Mouse (Mus musculus) intestine, postnatal 0 days (tissue): ENCODE measurements around the gene Gm853. TPM values are rescaled to one million over a fixed set of nuclear protein-coding genes. Genes with fewer than 3 reads are reported as not detected.
A peak's percentile ranks its signal among the peaks of the same experiment; 100 is the strongest.

ENCODE experiments used
- ATAC-seq: fragments of 200-750 bp; cut with Nextera tagmentation; 2 replicates; pipeline ENCODE4 v1.8.0; 2017; ENCODE audit warnings: mild to moderate bottlenecking, moderate TSS enrichment, moderate library complexity
- H3K27ac ChIP-seq: fragments of 300-500 bp; sonication (generic); 2 replicates; pipeline ENCODE4 v1.5.1; 2014; ENCODE audit warnings: mild to moderate bottlenecking, low read depth, low read length, moderate library complexity
- H3K27me3 ChIP-seq: fragments of 300-500 bp; sonication (generic); replicated peaks from 2 replicates; pipeline ENCODE4 v1.6.1; 2014; ENCODE audit warnings: low read length, mixed read lengths; ENCODE audit not compliant: control insufficient read depth, insufficient read depth
- H3K36me3 ChIP-seq: fragments of 300-500 bp; sonication (generic); 2 replicates; pipeline ENCODE4 v1.6.1; 2014; ENCODE audit warnings: mild to moderate bottlenecking, moderate library complexity; ENCODE audit not compliant: control insufficient read depth, insufficient read depth
- H3K4me1 ChIP-seq: fragments of 300-500 bp; sonication (generic); replicated peaks from 2 replicates; pipeline ENCODE4 v1.6.1; 2014; ENCODE audit warnings: antibody characterized with exemption, low read length, mixed read lengths; ENCODE audit not compliant: control insufficient read depth, insufficient read depth
- H3K4me2 ChIP-seq: fragments of 300-500 bp; sonication (generic); replicated peaks from 2 replicates; pipeline ENCODE4 v1.6.1; 2014; ENCODE audit warnings: low read depth, mild to moderate bottlenecking, moderate library complexity
- H3K4me3 ChIP-seq: fragments of 300-500 bp; sonication (generic); 2 replicates; pipeline ENCODE4 v1.5.1; 2014; ENCODE audit warnings: low read depth, low read length
- H3K9ac ChIP-seq: fragments of 300-500 bp; sonication (generic); 2 replicates; pipeline ENCODE4 v1.6.1; 2014; ENCODE audit warnings: mild to moderate bottlenecking, low read depth, low read length
- H3K9me3 ChIP-seq: fragments of 300-500 bp; sonication (generic); 2 replicates; pipeline ENCODE4 v1.6.1; 2016; ENCODE audit warnings: mixed run types; ENCODE audit not compliant: control insufficient read depth
- CTCF ChIP-seq: sonication (generic); IDR thresholded peaks from 2 replicates; pipeline ENCODE4 v1.5.1; 2016; ENCODE audit warnings: low read depth, mild to moderate bottlenecking, control low read depth, antibody characterized with exemption, moderate library complexity
- WGBS: fragments of 180-500 bp; shearing (Covaris S2); extraction: QIAGEN DNeasy Blood & Tissue Kit; methylation state at CpG from one replicate; pipeline ENCODE4 v1.1.7; 2014; 5-methylcytosine and 5-hydroxymethylcytosine counted together
- polyA plus RNA-seq: library from polyadenylated mRNA; unstranded; fragments of >200 nt; fragmentation: Nextera tagmentation; extraction: Ambion mirVana; gene quantifications from 2 replicates; pipeline ENCODE4 v1.2.1, GENCODE M21; 2015

The Gm853 gene
- polyA plus RNA-seq, 1 experiment from 2014 or later, result not detected

DNA sequence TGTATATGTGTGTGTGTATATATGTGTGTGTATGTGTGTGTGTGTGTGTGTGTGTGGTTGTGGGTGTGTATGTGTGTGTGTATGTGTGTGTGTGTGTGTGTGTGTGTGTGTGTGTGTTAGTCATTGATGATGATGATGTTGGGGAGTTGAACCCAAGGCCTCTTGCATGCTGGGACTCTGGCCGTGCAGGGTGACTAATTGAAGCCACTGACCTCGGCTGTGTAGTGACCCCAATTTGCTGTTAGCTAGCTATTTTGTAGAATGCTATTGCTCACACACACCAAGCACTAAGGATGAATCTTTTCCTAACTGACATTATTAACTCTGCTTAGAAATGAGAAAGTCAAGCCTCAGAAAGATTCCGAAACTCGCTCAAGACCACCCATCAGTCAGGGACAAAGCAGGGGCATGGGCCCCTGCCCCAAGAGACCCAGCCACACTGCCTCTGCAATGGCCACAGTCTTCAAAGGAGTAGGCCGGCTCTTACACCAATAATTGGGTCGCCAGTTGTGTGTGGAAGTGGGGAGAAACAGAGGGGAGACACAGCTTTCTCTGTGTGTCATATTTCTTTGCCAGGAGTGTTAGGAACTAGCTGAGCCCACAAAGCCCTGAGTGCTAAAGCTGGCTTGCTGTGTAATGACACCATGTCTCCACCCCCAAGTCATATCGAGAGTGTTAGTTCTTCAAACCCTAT is 41.1 kb downstream of the Gm853 start:
- Histone ChIP-seq H3K4me3 (no peak overlapping the region), H3K9ac (no peak overlapping the region), H3K27ac (no peak overlapping the region), H3K4me1 (no peaks in the 10 kb centered on the region; the same call in 1 of the 2 replicates), H3K4me2 (no peak overlapping the region), H3K27me3 (no peaks in the 10 kb centered on the region), H3K9me3 (no peaks in the 10 kb centered on the region), H3K36me3 (no peaks in the 10 kb centered on the region)
- no peak for TF ChIP-seq CTCF
- no peak for ATAC-seq
- WGBS, result 81% methylated on average over 7 of the region's 7 CpGs

DNA sequence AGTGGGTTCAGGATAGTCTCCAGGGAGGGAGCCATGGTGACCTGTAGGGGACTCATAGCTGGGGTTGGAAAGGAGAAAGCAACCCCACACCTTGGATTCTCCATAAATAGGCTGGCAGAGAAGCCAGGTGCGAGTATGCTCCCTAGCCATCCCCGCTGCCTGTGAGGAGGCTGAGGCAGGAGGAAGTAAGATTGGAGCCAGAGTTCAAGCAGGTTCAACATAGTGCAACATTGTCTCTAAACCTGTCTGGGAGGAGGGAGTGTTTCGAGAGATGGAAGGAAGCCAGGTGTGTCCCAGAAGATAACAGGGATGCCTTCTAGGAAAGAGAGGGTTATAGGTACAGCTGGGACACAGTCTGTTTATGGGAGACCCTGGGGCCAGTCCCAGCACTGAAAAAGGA is 42.3 kb downstream of the Gm853 start:
- TF ChIP-seq CTCF, result no peak
- Histone ChIP-seq H3K4me2 (no peak overlapping the region), H3K9me3 (no peaks in the 10 kb centered on the region), H3K4me3 (no peak overlapping the region), H3K27me3 (no peaks in the 10 kb centered on the region), H3K36me3 (no peaks in the 10 kb centered on the region), H3K4me1 (peaks cover 7% of the 10 kb centered on the region), H3K9ac (no peak overlapping the region), H3K27ac (no peak overlapping the region)
- ATAC-seq, result peak; percentile 9; the same call in 1 of the 2 replicates
- WGBS, result 53% methylated on average over 3 of the region's 3 CpGs

DNA sequence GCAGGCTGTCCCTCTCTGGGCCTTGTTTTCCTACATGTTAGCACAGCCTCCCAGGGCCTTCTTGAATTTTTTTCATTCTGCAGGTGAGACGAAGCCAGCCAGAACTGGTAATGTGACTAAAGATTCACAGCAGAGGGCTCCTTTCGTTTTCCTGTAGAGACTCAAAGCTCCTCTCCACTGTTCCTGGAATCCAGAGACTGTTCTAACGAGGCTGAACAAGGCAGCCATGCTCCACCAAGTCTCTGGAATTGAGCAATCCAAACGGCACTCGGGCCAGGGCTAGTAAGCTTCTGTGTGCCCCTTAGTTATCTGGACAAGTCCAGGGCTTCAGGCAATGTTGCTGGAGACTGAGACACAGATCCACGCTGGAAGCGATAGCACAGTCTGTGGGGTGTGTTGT is 44.7 kb downstream of the Gm853 start:
- Histone ChIP-seq H3K9ac (no peak overlapping the region), H3K9me3 (no peaks in the 10 kb centered on the region), H3K27me3 (no peaks in the 10 kb centered on the region), H3K27ac (no peak overlapping the region), H3K36me3 (no peaks in the 10 kb centered on the region), H3K4me1 (peaks cover 7% of the 10 kb centered on the region), H3K4me3 (no peak overlapping the region), H3K4me2 (no peak overlapping the region)
- 54% methylated on average over 7 of the region's 7 CpGs for WGBS
- ATAC-seq, result no peak
- no peak for TF ChIP-seq CTCF

DNA sequence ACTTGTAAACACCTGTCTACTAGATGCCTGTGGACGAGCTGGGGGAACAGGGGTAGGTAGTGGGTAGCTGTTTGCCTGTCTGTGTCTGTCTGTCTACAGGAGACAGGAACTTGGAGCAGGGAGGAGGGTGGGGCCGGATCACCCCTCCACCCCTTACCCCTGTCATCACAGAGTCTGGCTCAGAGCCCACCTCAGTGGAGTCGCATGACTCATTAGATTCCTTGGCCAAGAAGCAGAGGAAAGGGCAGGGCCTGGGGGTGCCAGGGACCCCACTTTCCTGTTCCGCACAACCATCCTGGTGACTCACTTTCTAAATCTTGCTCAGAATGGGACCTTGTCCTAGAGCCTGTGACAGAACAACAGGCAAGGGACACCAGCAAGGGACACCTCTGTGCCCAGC is 45.1 kb downstream of the Gm853 start:
- Histone ChIP-seq H3K27me3 (no peaks in the 10 kb centered on the region), H3K9me3 (no peaks in the 10 kb centered on the region), H3K4me1 (peaks cover 9% of the 10 kb centered on the region), H3K36me3 (no peaks in the 10 kb centered on the region), H3K4me2 (no peak overlapping the region), H3K9ac (no peak overlapping the region), H3K27ac (no peak overlapping the region), H3K4me3 (no peak overlapping the region)
- ATAC-seq, result no peak
- no peak for TF ChIP-seq CTCF
- 54% methylated on average over 4 of the region's 4 CpGs for WGBS

GRCm38 (mm10) chr4:130176156-130176720 is 46.0 kb downstream of the Gm853 start:
- no peak overlapping the region for H3K4me3 ChIP-seq
- no peak for TF ChIP-seq CTCF
- H3K4me2 ChIP-seq, result no peak overlapping the region
- H3K4me1 ChIP-seq, result peaks cover 9% of the 10 kb centered on the region
- 62% methylated on average over 5 of the region's 5 CpGs for WGBS
- no peaks in the 10 kb centered on the region for H3K9me3 ChIP-seq
- H3K27me3 ChIP-seq, result no peaks in the 10 kb centered on the region
- no peak overlapping the region for H3K27ac ChIP-seq
- H3K9ac ChIP-seq, result no peak overlapping the region
- peaks cover 7% of the 10 kb centered on the region; the same call in 1 of the 2 replicates for H3K36me3 ChIP-seq
- no peak for ATAC-seq

DNA sequence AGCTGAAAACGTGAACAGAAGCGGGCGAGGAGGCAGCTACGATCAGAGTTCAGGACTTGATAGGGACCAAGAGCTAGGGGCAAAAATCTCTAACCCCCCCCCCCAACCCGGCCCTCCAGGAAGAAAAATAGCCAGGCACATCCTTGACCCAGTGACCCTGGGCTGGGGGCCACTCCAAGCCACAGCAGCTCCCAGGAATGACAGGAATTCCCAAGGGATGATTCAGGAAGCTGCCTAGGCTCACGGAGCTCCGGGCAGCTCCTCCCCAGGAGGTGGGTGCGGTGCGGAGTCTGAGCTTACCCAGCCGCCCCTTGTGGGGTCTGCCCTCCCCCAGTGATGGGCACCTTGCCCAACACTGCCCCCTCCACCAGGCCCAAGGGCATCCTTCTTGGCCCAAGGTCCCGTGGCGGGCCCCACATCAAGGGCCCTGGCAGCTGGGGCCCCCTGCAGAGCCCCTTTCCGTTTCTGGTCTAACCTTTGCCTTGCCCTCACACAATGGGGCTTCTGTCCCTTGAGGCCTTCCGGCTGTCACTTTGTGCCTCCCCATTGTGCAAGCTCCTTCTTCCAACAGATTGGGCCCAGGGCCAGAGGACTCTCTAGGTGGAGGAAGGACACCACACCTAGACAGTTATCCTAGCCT is 47.0 kb downstream of the Gm853 start, which contains the start of gene Tinagl1:
TSS of gene Tinagl1 (minus strand) at position 51 of the 640 bp plus-strand sequence.
- 2% methylated on average over 14 of the region's 14 CpGs for WGBS
- H3K4me1 ChIP-seq, result peaks cover 10% of the 10 kb centered on the region
- peak; percentile 70 for ATAC-seq
- TF ChIP-seq CTCF, result no peak
- H3K9ac ChIP-seq, result peak within 1 kb of the TSS; percentile 57
- peak within 1 kb of the TSS; percentile 87 for H3K27ac ChIP-seq
- H3K9me3 ChIP-seq, result no peaks in the 10 kb centered on the region
- peak within 1 kb of the TSS; percentile 72 for H3K4me2 ChIP-seq
- H3K4me3 ChIP-seq, result peak within 1 kb of the TSS; percentile 42
- H3K27me3 ChIP-seq, result no peaks in the 10 kb centered on the region
- peaks cover 14% of the 10 kb centered on the region; the same call in 1 of the 2 replicates for H3K36me3 ChIP-seq
